Mouse (Mus musculus): ENCODE results near the gene Dlx2. TPM values are rescaled to one million over a fixed set of nuclear protein-coding genes. Genes with fewer than 3 reads are reported as not detected.

Dlx2 gene
- polyA plus RNA-seq, 1 experiment: not detected

- Histone ChIP-seq H3K4me1 (ENCODE audit: control insufficient read depth, insufficient read depth, low read length) (no peaks in the 10 kb centered on the region), H3K4me3 (ENCODE audit: low read depth, low read length) (peak overlapping the region; percentile 79), H3K9ac (ENCODE audit: low read depth, poor library complexity, severe bottlenecking) (peak overlapping the region; percentile 42), H3K9me3 (replicated peaks; ENCODE audit: control insufficient read depth, insufficient read depth, low read length, poor library complexity, severe bottlenecking) (no peaks in the 10 kb centered on the region), H3K36me3 (ENCODE audit: control insufficient read depth, insufficient read depth, low read length, poor library complexity, severe bottlenecking) (no peaks in the 10 kb centered on the region), H3K27me3 (ENCODE audit: control insufficient read depth, insufficient read depth, low read length, poor library complexity, severe bottlenecking) (peaks cover 33% of the 10 kb centered on the region), H3K27ac (ENCODE audit: insufficient read depth, low read length) (no peak overlapping the region)
- TF ChIP-seq CTCF (IDR thresholded peaks at IDR 0.05; ENCODE audit: low read depth, low read length) (no peak), POLR2A (IDR thresholded peaks at IDR 0.05; ENCODE audit: insufficient read depth, low read length) (no peak), EP300 (IDR thresholded peaks at IDR 0.05; ENCODE audit: insufficient read depth, low read depth, low read length) (no peak)
Measured at GRCm38 (mm10) chr2:71528714-71529510, 17.6 kb downstream of the Dlx2 start.

- H3K9me3 ChIP-seq (replicated peaks; ENCODE audit: control insufficient read depth, insufficient read depth, low read length, poor library complexity, severe bottlenecking): no peaks in the 10 kb centered on the region
- peak within 1 kb of the TSS; percentile 79 for H3K4me3 ChIP-seq (ENCODE audit: low read depth, low read length)
- H3K36me3 ChIP-seq (ENCODE audit: control insufficient read depth, insufficient read depth, low read length, poor library complexity, severe bottlenecking): no peaks in the 10 kb centered on the region
- no peak for TF ChIP-seq EP300 (IDR thresholded peaks at IDR 0.05; ENCODE audit: insufficient read depth, low read depth, low read length)
- no peak for TF ChIP-seq CTCF (IDR thresholded peaks at IDR 0.05; ENCODE audit: low read depth, low read length)
- peaks cover 33% of the 10 kb centered on the region for H3K27me3 ChIP-seq (ENCODE audit: control insufficient read depth, insufficient read depth, low read length, poor library complexity, severe bottlenecking)
- peak within 1 kb of the TSS; percentile 42 for H3K9ac ChIP-seq (ENCODE audit: low read depth, poor library complexity, severe bottlenecking)
- no peaks in the 10 kb centered on the region for H3K4me1 ChIP-seq (ENCODE audit: control insufficient read depth, insufficient read depth, low read length)
- no peak within 1 kb of the TSS for H3K27ac ChIP-seq (ENCODE audit: insufficient read depth, low read length)
Measured at GRCm38 (mm10) chr2:71528014-71528713, 18.4 kb downstream of the Dlx2 start, which contains the start of gene Dlx1. Gene Dlx1 (plus strand): TSS chr2:71528113.

- Histone ChIP-seq H3K9me3 (replicated peaks; ENCODE audit: control insufficient read depth, insufficient read depth, low read length, poor library complexity, severe bottlenecking) (no peaks in the 10 kb centered on the region), H3K27me3 (ENCODE audit: control insufficient read depth, insufficient read depth, low read length, poor library complexity, severe bottlenecking) (peaks cover 27% of the 10 kb centered on the region), H3K4me1 (ENCODE audit: control insufficient read depth, insufficient read depth, low read length) (no peaks in the 10 kb centered on the region), H3K27ac (ENCODE audit: insufficient read depth, low read length) (no peak overlapping the region), H3K9ac (ENCODE audit: low read depth, poor library complexity, severe bottlenecking) (no peak overlapping the region), H3K4me3 (ENCODE audit: low read depth, low read length) (no peak overlapping the region), H3K36me3 (ENCODE audit: control insufficient read depth, insufficient read depth, low read length, poor library complexity, severe bottlenecking) (no peaks in the 10 kb centered on the region)
- TF ChIP-seq POLR2A (IDR thresholded peaks at IDR 0.05; ENCODE audit: insufficient read depth, low read length) (no peak), CTCF (IDR thresholded peaks at IDR 0.05; ENCODE audit: low read depth, low read length) (no peak), EP300 (IDR thresholded peaks at IDR 0.05; ENCODE audit: insufficient read depth, low read depth, low read length) (no peak)
Measured at GRCm38 (mm10) chr2:71527323-71528013, 19.1 kb downstream of the Dlx2 start.

GRCm38 (mm10) chr2:71526595-71527322, 19.8 kb downstream of the Dlx2 start:
- no peak overlapping the region for H3K27ac ChIP-seq (ENCODE audit: insufficient read depth, low read length)
- no peak overlapping the region for H3K4me3 ChIP-seq (ENCODE audit: low read depth, low read length)
- H3K9ac ChIP-seq (ENCODE audit: low read depth, poor library complexity, severe bottlenecking): no peak overlapping the region
- no peaks in the 10 kb centered on the region for H3K36me3 ChIP-seq (ENCODE audit: control insufficient read depth, insufficient read depth, low read length, poor library complexity, severe bottlenecking)
- H3K4me1 ChIP-seq (ENCODE audit: control insufficient read depth, insufficient read depth, low read length): no peaks in the 10 kb centered on the region
- peaks cover 21% of the 10 kb centered on the region for H3K27me3 ChIP-seq (ENCODE audit: control insufficient read depth, insufficient read depth, low read length, poor library complexity, severe bottlenecking)
- H3K9me3 ChIP-seq (replicated peaks; ENCODE audit: control insufficient read depth, insufficient read depth, low read length, poor library complexity, severe bottlenecking): no peaks in the 10 kb centered on the region
- TF ChIP-seq POLR2A (IDR thresholded peaks at IDR 0.05; ENCODE audit: insufficient read depth, low read length) (no peak), CTCF (IDR thresholded peaks at IDR 0.05; ENCODE audit: low read depth, low read length) (no peak), EP300 (IDR thresholded peaks at IDR 0.05; ENCODE audit: insufficient read depth, low read depth, low read length) (no peak)

- Histone ChIP-seq H3K27me3 (ENCODE audit: control insufficient read depth, insufficient read depth, low read length, poor library complexity, severe bottlenecking) (peaks cover 10% of the 10 kb centered on the region), H3K27ac (ENCODE audit: insufficient read depth, low read length) (no peak overlapping the region), H3K4me1 (ENCODE audit: control insufficient read depth, insufficient read depth, low read length) (no peaks in the 10 kb centered on the region), H3K9me3 (replicated peaks; ENCODE audit: control insufficient read depth, insufficient read depth, low read length, poor library complexity, severe bottlenecking) (no peaks in the 10 kb centered on the region), H3K4me3 (ENCODE audit: low read depth, low read length) (no peak overlapping the region), H3K9ac (ENCODE audit: low read depth, poor library complexity, severe bottlenecking) (no peak overlapping the region), H3K36me3 (ENCODE audit: control insufficient read depth, insufficient read depth, low read length, poor library complexity, severe bottlenecking) (no peaks in the 10 kb centered on the region)
- TF ChIP-seq CTCF (IDR thresholded peaks at IDR 0.05; ENCODE audit: low read depth, low read length) (no peak), POLR2A (IDR thresholded peaks at IDR 0.05; ENCODE audit: insufficient read depth, low read length) (no peak), EP300 (IDR thresholded peaks at IDR 0.05; ENCODE audit: insufficient read depth, low read depth, low read length) (no peak)
Measured at GRCm38 (mm10) chr2:71524763-71525162, 21.8 kb downstream of the Dlx2 start.
